Mouse (Mus musculus) cerebellum, adult 18-20 months (tissue): ENCODE measurements around the gene Cyp4f18.
"Not testable (repeated sequence)": the region's sequence is repeated elsewhere in the genome, so short reads cannot be mapped to it uniquely, and the experiment has no call there.

Experiments
- DNase-seq, 2 experiments: peaks; one replicate each; pipeline ENCODE4 v3.0.0; 2021

Gene Cyp4f18

GRCm38 (mm10) chr8:71971945-71972344 is 37.5 kb downstream of the Cyp4f18 start:
- DNase-seq = peak; percentile 42 to 50

- no peak for DNase-seq
Measured at GRCm38 (mm10) chr8:71968636-71969035, 40.8 kb downstream of the Cyp4f18 start.

GRCm38 (mm10) chr8:71968100-71968499 is 41.3 kb downstream of the Cyp4f18 start:
- DNase-seq = no peak

GRCm38 (mm10) chr8:71967261-71967660 is 42.2 kb downstream of the Cyp4f18 start:
- DNase-seq = no peak

- no peak for DNase-seq
Measured at GRCm38 (mm10) chr8:71966411-71966810, 43.0 kb downstream of the Cyp4f18 start.

GRCm38 (mm10) chr8:71965166-71965565 is 44.3 kb downstream of the Cyp4f18 start:
- DNase-seq = no peak

- DNase-seq = no peak
Measured at GRCm38 (mm10) chr8:71964051-71964450, 45.4 kb downstream of the Cyp4f18 start.

- DNase-seq = no peak
Measured at GRCm38 (mm10) chr8:71961796-71962195, 47.6 kb downstream of the Cyp4f18 start.

GRCm38 (mm10) chr8:71960483-71960882 is 48.9 kb downstream of the Cyp4f18 start:
- no peak for DNase-seq

- no peak for DNase-seq
Measured at GRCm38 (mm10) chr8:71954666-71955065, 54.8 kb downstream of the Cyp4f18 start.

GRCm38 (mm10) chr8:71952961-71953700 is 56.3 kb downstream of the Cyp4f18 start:
- not testable (repeated sequence) for DNase-seq

- no peak for DNase-seq
Measured at GRCm38 (mm10) chr8:71952489-71952888, 56.9 kb downstream of the Cyp4f18 start.

- DNase-seq = peak; percentile 7 to 25
Measured at GRCm38 (mm10) chr8:71951436-71952161, 57.8 kb downstream of the Cyp4f18 start.

- peak; percentile 98 to 99 for DNase-seq
Measured at GRCm38 (mm10) chr8:71950482-71951221, 58.8 kb downstream of the Cyp4f18 start, which contains the start of gene Zfp961. TSS of gene Zfp961 (plus strand) at chr8:71951038.

- no peak for DNase-seq
Measured at GRCm38 (mm10) chr8:71948624-71949023, 60.8 kb downstream of the Cyp4f18 start.

GRCm38 (mm10) chr8:71941776-71942175 is 67.7 kb downstream of the Cyp4f18 start:
- DNase-seq = no peak

GRCm38 (mm10) chr8:71940293-71941208 is 68.9 kb downstream of the Cyp4f18 start:
- no peak for DNase-seq
